Mouse (Mus musculus) central nervous system, embryonic 14 days (tissue): Measurements from ENCODE around the gene Gimap9. TPM values are rescaled to one million over a fixed set of nuclear protein-coding genes. Genes with fewer than 3 reads are reported as not detected.

Experiments
- polyA plus RNA-seq: library from polyadenylated mRNA; depleted of rRNA; stranded (reverse); fragments of >200 nt; gene quantifications from 2 replicates; pipeline ENCODE4 v1.2.3, GENCODE M21; 2012; rRNA removed

Gimap9 gene
- polyA plus RNA-seq = 1.7 and 3.9 TPM in 2 replicates

DNA sequence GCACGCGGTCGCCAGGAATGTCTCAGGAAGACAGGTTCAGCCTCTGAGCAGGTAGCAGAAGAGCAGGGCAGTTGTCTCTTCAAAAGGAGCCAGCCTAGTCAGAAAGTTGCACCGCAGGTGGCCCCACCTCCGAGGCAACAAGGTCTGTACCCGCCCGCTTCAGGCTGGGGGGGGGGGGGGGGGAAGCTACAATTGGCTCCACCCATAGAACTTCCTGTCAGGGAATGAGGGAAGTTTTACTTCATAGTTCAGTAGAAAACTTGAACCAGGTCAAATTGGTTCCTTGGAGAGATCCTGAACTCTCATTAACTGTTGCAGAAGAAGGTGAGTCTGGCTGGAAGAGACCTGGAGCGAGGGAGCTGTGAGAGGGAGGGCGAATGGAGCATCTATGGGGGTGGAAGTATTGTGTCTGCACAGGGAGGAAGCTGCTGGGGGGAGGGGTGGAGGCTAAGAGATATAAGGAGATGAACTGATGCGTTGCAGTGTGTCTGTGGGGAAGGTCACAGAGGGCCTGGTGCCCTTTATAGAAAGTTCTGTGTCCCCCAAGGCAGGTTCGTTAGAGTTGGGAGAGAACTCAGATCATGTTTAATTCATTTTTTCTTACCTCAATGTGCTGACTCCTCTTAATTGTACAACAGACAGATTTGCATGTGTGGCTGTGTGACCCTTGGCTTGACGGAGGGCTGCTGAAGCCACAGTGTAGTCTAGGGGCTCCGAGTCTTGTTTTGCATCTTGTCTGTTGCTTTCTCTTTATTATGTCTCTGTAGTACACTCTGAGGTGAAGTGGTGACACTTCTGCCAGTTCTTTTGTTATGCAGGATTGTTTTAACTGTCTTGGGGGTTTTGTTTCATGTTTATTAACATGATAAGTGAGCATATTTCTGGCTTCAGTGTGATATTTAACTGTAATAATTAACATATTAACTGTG lies at the start of gene Gimap9:
Gimap9 (plus strand) TSS at position 199 of the 929 bp plus-strand sequence.

GRCm38 (mm10) chr6:48626464-48626863 lies 49.5 kb upstream of the Gimap9 start, which contains the start of gene AI854703:
TSS of gene AI854703 (plus strand) at chr6:48626764.

DNA sequence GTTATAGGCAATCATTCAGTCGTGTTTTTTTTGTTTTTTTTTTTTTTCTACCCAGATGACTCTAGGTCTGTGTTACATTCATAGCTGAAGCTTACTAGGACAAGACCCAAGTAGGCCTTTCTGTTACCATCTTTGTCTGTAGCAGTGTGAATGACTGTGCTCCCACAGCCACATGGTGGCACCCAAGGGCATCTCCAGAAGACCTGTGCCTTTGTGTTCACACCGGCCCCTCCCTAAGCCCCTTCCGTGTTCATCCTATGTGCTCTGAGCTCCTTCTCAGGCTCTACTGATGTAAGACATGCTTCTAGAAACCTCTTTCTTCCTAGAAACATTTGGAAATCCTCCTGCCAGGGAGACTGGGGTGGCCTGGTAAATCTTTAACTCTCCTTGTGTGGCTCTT lies 28.9 kb upstream of the Gimap9 start, which contains the start of gene Gimap8:
Gimap8 (plus strand) TSS at position 240 of the 400 bp plus-strand sequence.

GRCm38 (mm10) chr6:48684319-48684718 lies 8.4 kb downstream of the Gimap9 start, which contains the start of gene Gimap4:
TSS of gene Gimap4 (plus strand) at chr6:48684549.

DNA sequence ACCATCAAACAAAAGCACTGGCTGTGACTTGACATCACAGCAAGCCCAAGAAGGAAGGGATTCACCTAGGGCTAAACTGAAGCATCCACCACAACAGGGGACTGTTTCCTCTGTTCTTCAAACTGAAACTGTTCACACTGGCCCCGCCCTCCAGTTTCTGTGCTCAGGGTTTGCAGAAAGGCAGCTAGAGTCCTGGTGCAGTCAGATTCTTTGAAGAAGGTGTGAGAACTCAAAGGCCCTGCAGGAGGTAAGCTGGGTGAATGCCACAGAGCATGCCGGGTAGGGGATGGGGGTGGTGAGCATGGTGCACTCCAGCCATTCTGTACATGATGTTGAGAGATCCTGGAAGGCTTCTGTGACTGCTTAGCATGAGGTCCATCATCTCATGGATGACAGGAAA lies 42.5 kb downstream of the Gimap9 start, which contains the start of the genes Gm28053 and Gimap7:
Gm28053 (plus strand) TSS at position 153 of the 400 bp plus-strand sequence.
Gimap7 (plus strand) TSS at position 167 of the 400 bp plus-strand sequence.

Other genes with a start within 250 kb of the Gimap9 start
- 27.9 and 31.0 TPM in 2 replicates for gene Zfp467, start 230.3 kb upstream of the Gimap9 start, polyA plus RNA-seq
- 1.1 and 1.5 TPM in 2 replicates for gene Sspo, start 227.9 kb upstream of the Gimap9 start, polyA plus RNA-seq
- gene Atp6v0e2, start 138.5 kb upstream of the Gimap9 start, polyA plus RNA-seq = 145 and 151 TPM in 2 replicates
- gene Lrrc61, start 121.3 kb upstream of the Gimap9 start, polyA plus RNA-seq = 27.3 and 30.0 TPM in 2 replicates
- 3.2 and 5.9 TPM in 2 replicates for gene Rarres2, start 103.3 kb upstream of the Gimap9 start, polyA plus RNA-seq
- gene Gm45021, start 86.5 kb upstream of the Gimap9 start, polyA plus RNA-seq = not detected in 2 replicates
- gene Repin1, start 82.2 kb upstream of the Gimap9 start, polyA plus RNA-seq = 49.5 and 49.9 TPM in 2 replicates
- not detected in 2 replicates for gene Gm44965, start 82.2 kb upstream of the Gimap9 start, polyA plus RNA-seq
- gene Zfp775, start 74.1 kb upstream of the Gimap9 start, polyA plus RNA-seq = 10.0 and 11.0 TPM in 2 replicates
- gene AI854703, start 49.4 kb upstream of the Gimap9 start, polyA plus RNA-seq = 8.2 and 8.7 TPM in 2 replicates
- gene Gimap8, start 28.9 kb upstream of the Gimap9 start, polyA plus RNA-seq = 1.4 and 1.6 TPM in 2 replicates
- gene Gimap4, start 8.4 kb downstream of the Gimap9 start, polyA plus RNA-seq = 1.7 and 3.1 TPM in 2 replicates
- gene Gimap6, start 32.1 kb downstream of the Gimap9 start, polyA plus RNA-seq = 5.3 and 7.0 TPM in 2 replicates
- 0.48 and 1.2 TPM in 2 replicates for gene Gm28053, start 42.5 kb downstream of the Gimap9 start, polyA plus RNA-seq
- gene Gimap7, start 42.5 kb downstream of the Gimap9 start, polyA plus RNA-seq = not detected in 2 replicates
- gene Gimap1, start 62.9 kb downstream of the Gimap9 start, polyA plus RNA-seq = 2.1 and 2.3 TPM in 2 replicates
- gene Gimap5, start 70.1 kb downstream of the Gimap9 start, polyA plus RNA-seq = 1.3 and 1.9 TPM in 2 replicates
- not detected in 2 replicates for gene Gimap3, start 94.7 kb downstream of the Gimap9 start, polyA plus RNA-seq
- gene Tmem176a, start 164.8 kb downstream of the Gimap9 start, polyA plus RNA-seq = 11.8 and 21.8 TPM in 2 replicates
- gene Tmem176b, start 165.4 kb downstream of the Gimap9 start, polyA plus RNA-seq = 92.3 and 128 TPM in 2 replicates
- 0.04 and 0.05 TPM in 2 replicates for gene Aoc1, start 196.8 kb downstream of the Gimap9 start, polyA plus RNA-seq